In genomic region chr11:95042096-95042495, GRCm38 (mm10) we compare ENCODE assay signal across 8 mouse cellular contexts. TPM values are rescaled to one million over a fixed set of nuclear protein-coding genes. Genes with fewer than 3 reads are reported as not detected.
DNase-seq lines count a peak whose midpoint lies in the region; ATAC-seq and TF ChIP-seq lines count a peak whose summit lies in the region.

No protein-coding gene starts in this region.

- H3K27ac ChIP-seq in hindbrain, embryonic 10.5 days: no peak overlapping the region
- no peak overlapping the region for H3K27ac ChIP-seq in lung, embryonic 16.5 days (ENCODE audit: low read length)

- peak overlapping the region; percentile 80 for H3K4me3 ChIP-seq in hindbrain, embryonic 10.5 days
- peak overlapping the region; percentile 46 for H3K4me3 ChIP-seq in lung, embryonic 16.5 days (ENCODE audit: low read length)

- WGBS in hindbrain, embryonic 10.5 days: under 1% methylated on average over 11 of the region's 11 CpGs
- WGBS in lung, embryonic 16.5 days: 0% methylated on average over 11 of the region's 11 CpGs

- peak overlapping the region; percentile 85 for H3K4me2 ChIP-seq in lung, embryonic 16.5 days (ENCODE audit: low read depth, low read length)

- H3K36me3 ChIP-seq in hindbrain, embryonic 10.5 days: no peaks in the 10 kb centered on the region
- H3K36me3 ChIP-seq in lung, embryonic 16.5 days (ENCODE audit: control insufficient read depth, insufficient read depth, low read length): 0 out of 2 replicates have a peak, but pooled peaks cover 6% of the 10 kb centered on the region

- no peaks in the 10 kb centered on the region for H3K9me3 ChIP-seq in hindbrain, embryonic 10.5 days
- no peaks in the 10 kb centered on the region for H3K9me3 ChIP-seq in lung, embryonic 16.5 days (ENCODE audit: control insufficient read depth, low read length)

- peak overlapping the region; percentile 49 for H3K9ac ChIP-seq in lung, embryonic 16.5 days (ENCODE audit: low read length)

- no peak for TF ChIP-seq CTCF in Patski (IDR thresholded peaks at IDR 0.05)

- POLR2A ChIA-PET in Patski (lab: Charles Lee): interaction anchor here (0.9 to 1.3 kb wide), 4 partner anchors 31 to 63 kb away, joined by 4 to 5 read pairs (median 4); partner anchors contain the start of gene Samd14

- peaks cover 33% of the 10 kb centered on the region for H3K4me1 ChIP-seq in hindbrain, embryonic 10.5 days (replicated peaks)
- H3K4me1 ChIP-seq in lung, embryonic 16.5 days (replicated peaks; ENCODE audit: control insufficient read depth, insufficient read depth, low read length): peaks cover 14% of the 10 kb centered on the region

- ATAC-seq in Patski: peak; percentile 34
- peak; percentile 66 for ATAC-seq in frontal cortex, adult (ENCODE audit: low TSS enrichment)
- peak; percentile 29; the same call in 1 of the 2 replicates for ATAC-seq in lung, embryonic 16.5 days (ENCODE audit: low read depth)

- DNase-seq in Patski (ENCODE audit: low read depth, low spot score): no peak
- peak; percentile 94 for DNase-seq in cerebellum, adult 9-10 months
- DNase-seq in hindbrain, embryonic 10.5 days (ENCODE audit: low spot score): peak; percentile 85
- peak; percentile 87 for DNase-seq in layer of hippocampus, adult 9-10 months (ENCODE audit: low spot score)
- peak; percentile 63 for DNase-seq in ovary, postnatal 10 days (ENCODE audit: low spot score)
- peak; percentile 62 for DNase-seq in thymus, postnatal 0 days (ENCODE audit: low spot score)

- in situ Hi-C loops in Patski (cut with MboI; ENCODE audit: low pct_unique_long_range_greater_than_20kb): loop anchor here (5.0 to 10.0 kb wide), 3 partner anchors 65 to 213 kb away; partner anchors contain the start of gene Sgca

- CTCF ChIA-PET in Patski (lab: Charles Lee): interaction anchor here (0.7 to 2.9 kb wide), 16 partner anchors 9 to 75 kb away, joined by 3 to 16 read pairs (median 4); no protein-coding TSS in a partner anchor

- no peaks in the 10 kb centered on the region for H3K27me3 ChIP-seq in Patski
- H3K27me3 ChIP-seq in hindbrain, embryonic 10.5 days (ENCODE audit: insufficient read depth, poor library complexity, severe bottlenecking): peaks cover 28% of the 10 kb centered on the region
- no peaks in the 10 kb centered on the region for H3K27me3 ChIP-seq in lung, embryonic 16.5 days (ENCODE audit: control insufficient read depth, insufficient read depth, low read depth, low read length)

RNA-seq across cellular contexts. Expression of gene Pdk2, which starts 0.9 kb away (rescaled TPM):
- polyA plus RNA-seq in Patski (2021): 61.5 TPM
- 10.7 and 15.2 TPM in 2 replicates for polyA plus RNA-seq in hindbrain, embryonic 10.5 days (2016; fragmentation: Nextera tagmentation; extraction: Ambion mirVana)
- 37.3 and 43.3 TPM in 2 replicates for polyA plus RNA-seq in lung, embryonic 16.5 days (2015; fragmentation: Nextera tagmentation; extraction: Ambion mirVana)
- 13.0 and 13.9 TPM in 2 replicates for polyA plus RNA-seq in thymus, postnatal 0 days (2015; fragmentation: Nextera tagmentation; extraction: Ambion mirVana)

RNA-seq across cellular contexts. Expression of gene Samd14, which starts 32.4 kb away (rescaled TPM):
- 32.3 TPM for polyA plus RNA-seq in Patski (2021)
- 38.8 and 71.5 TPM in 2 replicates for polyA plus RNA-seq in hindbrain, embryonic 10.5 days (2016; fragmentation: Nextera tagmentation; extraction: Ambion mirVana)
- 13.4 and 14.0 TPM in 2 replicates for polyA plus RNA-seq in lung, embryonic 16.5 days (2015; fragmentation: Nextera tagmentation; extraction: Ambion mirVana)
- 6.7 and 7.0 TPM in 2 replicates for polyA plus RNA-seq in thymus, postnatal 0 days (2015; fragmentation: Nextera tagmentation; extraction: Ambion mirVana)

RNA-seq across cellular contexts. Expression of gene Itga3, which starts 34.5 kb away (rescaled TPM):
- 355 TPM for polyA plus RNA-seq in Patski (2021)
- polyA plus RNA-seq in hindbrain, embryonic 10.5 days (2016; fragmentation: Nextera tagmentation; extraction: Ambion mirVana): 5.7 and 6.7 TPM in 2 replicates
- polyA plus RNA-seq in lung, embryonic 16.5 days (2015; fragmentation: Nextera tagmentation; extraction: Ambion mirVana): 23.3 and 25.8 TPM in 2 replicates
- 6.2 and 7.0 TPM in 2 replicates for polyA plus RNA-seq in thymus, postnatal 0 days (2015; fragmentation: Nextera tagmentation; extraction: Ambion mirVana)

RNA-seq across cellular contexts. Expression of gene Ppp1r9b, which starts 51.3 kb away (rescaled TPM):
- 70.2 TPM for polyA plus RNA-seq in Patski (2021)
- 10.4 and 11.8 TPM in 2 replicates for polyA plus RNA-seq in hindbrain, embryonic 10.5 days (2016; fragmentation: Nextera tagmentation; extraction: Ambion mirVana)
- 8.2 and 8.3 TPM in 2 replicates for polyA plus RNA-seq in lung, embryonic 16.5 days (2015; fragmentation: Nextera tagmentation; extraction: Ambion mirVana)
- polyA plus RNA-seq in thymus, postnatal 0 days (2015; fragmentation: Nextera tagmentation; extraction: Ambion mirVana): 21.5 and 27.9 TPM in 2 replicates

Comparison
In these comparisons a context has a peak if more than half of its experiments do, and no peak if none do; other contexts are left out.
1. RNA of gene Itga3, which starts 34.5 kb away (polyA plus RNA-seq): 355 TPM in Patski (single experiment); 23.3 to 25.8 TPM in lung, embryonic 16.5 days, 6.2 to 7.0 TPM in thymus, postnatal 0 days and 5.7 to 6.7 TPM in hindbrain, embryonic 10.5 days; every median in the first group is over 10 times any median in the second.
2. Peak in every context shown above with its lines, with median percentiles within 50 percentile points of each other: ATAC-seq.